Mouse (Mus musculus) right cerebral cortex, adult 18-20 months (tissue): Measurements from ENCODE around the gene Il2rg.

Source experiments
- DNase-seq: peaks from one replicate; pipeline ENCODE4 v3.0.0; 2022; ENCODE audit warnings: mixed read lengths

The Il2rg gene

DNA sequence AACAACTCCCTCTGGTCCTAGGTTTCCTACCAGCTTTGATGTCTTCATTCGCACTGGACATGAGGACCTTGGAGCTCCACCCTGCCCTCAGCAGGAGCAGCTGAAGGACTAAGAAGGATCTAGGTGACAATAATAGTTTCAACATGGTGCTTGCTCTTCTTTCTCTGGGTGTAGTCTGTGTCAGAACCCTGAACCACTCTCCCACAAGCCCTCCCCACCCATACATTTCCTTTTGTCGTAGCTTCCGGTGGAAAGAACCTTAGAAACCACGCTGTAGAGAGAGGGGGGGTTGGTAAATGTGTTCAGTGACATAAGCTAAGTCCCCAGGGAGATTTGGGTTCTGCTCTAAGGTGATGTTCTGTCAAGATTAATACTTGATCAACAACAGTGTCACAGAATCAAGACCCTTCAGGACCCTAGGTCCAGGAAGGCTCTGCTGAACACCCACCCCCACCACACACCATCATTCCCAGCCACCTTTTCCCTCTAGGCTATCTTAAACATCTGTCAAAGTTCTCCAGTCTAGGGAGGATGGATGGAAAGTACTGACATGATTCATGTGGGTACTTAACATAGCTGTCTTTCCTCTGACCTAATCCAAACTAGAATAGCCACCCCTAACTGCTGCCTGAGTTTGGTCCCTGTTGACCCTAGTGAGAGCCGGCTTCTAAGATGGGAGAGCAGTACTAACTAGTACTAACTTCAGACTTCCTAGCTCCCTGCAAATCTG lies at the start of gene Il2rg:
Gene Il2rg (minus strand): TSS at position 231 of the 730 bp plus-strand sequence.
- DNase-seq = no peak

DNA sequence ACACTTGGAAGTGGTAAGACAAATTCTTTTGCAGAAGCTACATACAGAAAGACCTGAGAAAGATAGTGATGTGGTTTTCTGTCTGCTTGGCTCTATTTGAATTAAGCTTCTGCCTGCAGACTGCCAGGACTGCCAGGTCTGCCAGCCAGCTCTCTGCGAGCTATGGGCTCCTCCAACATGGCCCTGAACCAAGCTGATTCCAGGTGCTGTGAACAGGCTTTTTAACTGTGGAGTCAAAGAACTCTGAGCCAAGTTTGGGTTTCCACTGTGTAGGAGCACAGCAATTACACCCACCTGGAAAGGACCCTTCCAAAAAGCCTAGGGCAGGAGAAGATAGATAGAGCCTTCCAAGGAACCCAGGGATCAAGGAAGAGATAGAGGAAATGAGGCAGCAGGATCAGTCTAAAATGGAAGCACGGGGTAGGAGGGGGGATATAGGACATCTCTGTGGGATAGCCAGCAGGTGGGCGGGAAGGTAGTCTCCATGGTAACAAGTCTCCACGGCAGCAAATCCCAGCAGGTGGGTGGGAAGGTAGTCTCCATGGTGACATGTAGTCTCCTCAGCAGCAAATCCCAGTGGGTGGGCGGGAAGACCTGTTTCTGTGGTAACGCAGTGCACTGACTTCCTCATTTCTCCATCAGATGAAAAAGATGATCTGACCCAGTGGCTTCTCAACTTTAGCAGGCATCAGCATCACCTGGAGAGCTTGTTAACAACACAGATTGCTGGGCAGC lies 45.7 kb upstream of the Il2rg start:
- DNase-seq = peak; percentile 90

- DNase-seq = no peak
Observed at GRCm38 (mm10) chrX:101309299-101309698, 41.2 kb upstream of the Il2rg start.

GRCm38 (mm10) chrX:101304646-101305045 lies 36.6 kb upstream of the Il2rg start:
- no peak for DNase-seq

DNA sequence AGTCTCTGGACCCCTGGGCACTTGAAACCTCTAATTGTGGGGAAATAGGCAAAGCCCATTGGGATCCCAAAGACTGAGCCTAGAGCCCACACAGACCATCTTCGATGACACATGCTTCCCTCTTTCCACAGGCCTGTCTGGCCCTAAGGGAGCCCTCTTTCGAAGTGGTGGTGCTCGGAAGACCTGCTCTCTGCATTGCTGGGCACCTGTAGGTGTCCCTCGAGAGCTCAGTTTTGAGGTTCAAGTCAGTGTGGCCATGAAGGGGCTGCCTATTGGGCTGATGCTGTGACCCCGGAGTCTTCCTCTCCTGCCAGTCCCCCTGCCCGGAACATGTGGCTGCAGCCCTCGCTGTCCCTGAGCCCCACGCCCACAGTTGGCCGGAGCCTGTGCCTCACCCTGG lies 33.6 kb upstream of the Il2rg start:
- DNase-seq = no peak

DNA sequence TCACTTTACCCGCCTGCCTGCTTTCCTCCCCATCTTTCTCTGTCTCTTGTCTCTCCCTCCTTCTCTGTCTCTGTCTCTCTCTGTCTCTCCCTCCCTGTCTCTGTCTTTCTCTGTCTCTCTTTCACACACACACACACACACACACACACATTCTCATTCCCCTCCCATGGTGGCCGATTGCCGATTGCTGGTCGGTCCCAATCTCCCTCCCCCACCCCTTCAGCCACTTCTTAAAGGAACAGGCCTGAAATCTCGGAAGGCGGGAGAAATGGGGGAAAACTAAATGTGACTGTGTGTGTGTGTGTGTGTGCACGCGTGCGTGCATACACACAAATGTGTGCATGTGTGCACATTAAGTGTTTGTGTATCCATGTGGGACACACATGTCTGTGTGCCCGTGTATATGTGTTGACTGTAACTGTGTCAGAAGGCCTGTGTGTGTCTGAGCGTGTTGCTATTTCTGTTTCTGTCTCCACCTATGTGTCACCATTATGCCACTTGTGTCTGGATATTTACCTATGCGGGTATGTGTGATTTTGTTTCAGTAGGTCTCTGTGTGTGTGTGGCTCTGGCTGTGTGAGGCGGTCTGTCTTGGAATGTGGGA lies 32.5 kb upstream of the Il2rg start:
- DNase-seq = no peak

GRCm38 (mm10) chrX:101299473-101300426 lies 31.7 kb upstream of the Il2rg start:
- no peak for DNase-seq

GRCm38 (mm10) chrX:101299055-101299454 lies 31.0 kb upstream of the Il2rg start, which contains the start of gene Nlgn3:
Gene Nlgn3, plus strand, starts transcription at chrX:101299168.
- no peak for DNase-seq

DNA sequence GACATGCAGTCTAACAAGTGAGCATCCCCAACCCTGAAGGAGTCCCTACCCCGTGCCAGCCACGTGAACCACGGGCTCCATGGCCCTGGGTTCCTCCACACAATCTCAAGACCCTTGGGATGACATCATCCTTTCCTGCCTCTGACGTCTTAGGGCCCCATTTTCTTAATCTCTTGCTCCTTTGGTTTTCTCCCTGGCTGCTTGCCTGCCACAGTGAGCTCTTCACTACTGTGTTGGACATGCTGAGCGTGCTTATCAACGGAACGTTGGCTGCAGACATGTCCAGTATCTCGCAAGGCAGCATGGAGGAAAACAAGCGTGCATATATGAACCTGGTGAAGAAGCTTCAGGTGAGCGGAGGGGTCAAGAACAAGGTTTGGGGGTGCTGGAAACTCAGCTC lies 22.1 kb upstream of the Il2rg start:
- DNase-seq = no peak

DNA sequence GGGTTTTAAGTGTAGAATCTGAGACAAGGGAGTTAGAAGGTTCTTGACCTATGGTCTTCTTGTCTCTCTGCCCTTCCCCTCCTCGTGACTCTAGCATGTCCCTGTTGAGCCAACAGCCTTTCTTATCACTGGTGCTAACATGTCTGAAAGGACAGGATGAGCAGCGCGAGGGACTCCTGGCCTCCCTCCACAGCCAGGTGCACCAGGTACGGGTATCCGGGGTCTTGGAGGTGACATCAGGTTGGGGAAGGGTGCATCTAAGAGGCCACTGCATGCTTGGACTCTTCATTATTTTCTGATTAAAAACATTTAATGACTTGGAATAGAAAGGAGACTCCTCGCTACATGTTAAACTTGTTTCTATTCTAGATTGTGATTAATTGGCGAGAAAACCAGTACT lies 21.0 kb upstream of the Il2rg start:
- no peak for DNase-seq

DNA sequence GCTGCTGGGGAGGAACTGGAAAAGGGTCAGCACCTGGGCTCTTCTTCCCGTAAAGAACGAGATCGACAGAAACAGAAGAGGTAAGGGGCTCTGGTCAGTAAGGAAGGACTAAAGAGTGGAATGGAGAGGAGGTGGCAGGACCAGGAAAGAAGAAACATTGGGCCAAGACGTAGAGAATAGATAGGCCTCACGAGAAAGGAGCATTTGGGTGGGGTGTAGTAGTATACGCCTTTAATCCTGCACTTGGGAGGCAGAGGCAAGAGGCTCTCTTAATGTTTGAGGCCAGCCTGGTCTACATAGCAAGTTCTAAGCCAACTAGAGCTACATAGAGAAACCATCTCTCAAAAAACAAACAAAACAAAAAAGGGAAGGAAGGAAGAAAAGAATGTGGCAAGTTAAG lies 20.4 kb upstream of the Il2rg start:
- DNase-seq = no peak

DNA sequence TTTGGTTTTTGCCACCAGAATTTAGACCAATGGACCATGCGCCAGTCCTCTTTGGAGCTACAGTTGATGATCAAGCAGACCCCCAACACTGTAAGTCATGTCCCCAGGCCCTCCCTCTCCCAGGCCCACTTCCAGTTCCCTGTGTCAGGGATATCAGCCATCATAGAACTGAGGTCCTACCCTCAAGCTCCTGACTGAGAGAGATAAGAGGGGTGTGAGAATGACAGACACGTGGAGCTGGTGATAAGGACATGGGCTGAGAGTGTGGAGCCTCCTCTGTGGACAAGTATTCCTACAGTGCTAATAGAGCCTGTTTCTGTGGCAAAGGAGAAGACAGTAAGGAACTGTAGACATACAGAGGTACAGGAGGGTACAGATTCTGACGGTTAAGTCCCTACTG lies 19.5 kb upstream of the Il2rg start:
- DNase-seq = no peak

GRCm38 (mm10) chrX:101285953-101286670 lies 18.1 kb upstream of the Il2rg start:
- DNase-seq = no peak

GRCm38 (mm10) chrX:101285534-101285933 lies 17.5 kb upstream of the Il2rg start:
- no peak for DNase-seq

GRCm38 (mm10) chrX:101282813-101283212 lies 14.8 kb upstream of the Il2rg start:
- no peak for DNase-seq

DNA sequence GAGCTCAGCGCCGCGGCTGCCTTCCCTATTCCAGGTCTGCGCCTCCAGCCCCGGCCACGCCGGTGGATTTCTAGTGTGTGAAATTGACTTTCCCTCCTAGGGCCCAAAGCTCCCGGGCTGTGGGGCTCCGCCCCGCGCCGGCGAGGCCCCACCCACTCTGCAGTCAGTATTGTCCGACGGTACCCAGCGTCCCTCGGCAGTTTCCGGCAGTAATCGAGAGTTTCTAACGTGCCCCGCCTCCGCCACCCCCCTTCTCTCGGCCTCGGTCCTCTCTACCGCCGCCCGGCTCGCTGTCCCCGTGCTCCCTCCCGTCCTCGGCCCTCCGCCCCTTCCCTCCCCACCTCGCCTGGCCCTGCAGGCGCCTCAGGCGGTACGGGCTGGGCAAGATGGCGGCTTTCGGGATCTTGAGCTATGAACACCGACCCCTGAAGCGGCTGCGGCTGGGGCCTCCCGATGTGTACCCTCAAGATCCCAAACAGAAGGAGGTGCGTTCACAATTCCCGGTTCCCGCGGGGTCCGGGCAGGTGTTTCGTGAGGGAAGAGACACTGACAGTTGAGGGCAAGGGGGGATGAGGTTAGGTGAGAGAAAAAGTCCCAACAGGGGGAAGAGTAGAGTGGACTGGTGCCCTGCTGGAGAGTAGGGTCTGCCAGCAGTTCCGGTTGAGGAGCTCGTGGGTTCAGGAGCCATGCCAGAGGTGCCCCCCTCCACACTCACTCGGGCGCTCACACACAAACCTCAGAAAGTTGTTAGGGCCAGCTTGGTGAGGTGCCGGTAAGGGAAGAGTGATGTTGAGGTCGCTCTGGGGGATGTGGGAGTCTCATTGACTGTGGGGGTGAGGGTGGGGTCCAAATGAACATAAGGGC lies 6.1 kb upstream of the Il2rg start, which contains the start of gene Med12:
Gene Med12 (plus strand): TSS at position 156 of the 864 bp plus-strand sequence.
- DNase-seq = peak; percentile 84

DNA sequence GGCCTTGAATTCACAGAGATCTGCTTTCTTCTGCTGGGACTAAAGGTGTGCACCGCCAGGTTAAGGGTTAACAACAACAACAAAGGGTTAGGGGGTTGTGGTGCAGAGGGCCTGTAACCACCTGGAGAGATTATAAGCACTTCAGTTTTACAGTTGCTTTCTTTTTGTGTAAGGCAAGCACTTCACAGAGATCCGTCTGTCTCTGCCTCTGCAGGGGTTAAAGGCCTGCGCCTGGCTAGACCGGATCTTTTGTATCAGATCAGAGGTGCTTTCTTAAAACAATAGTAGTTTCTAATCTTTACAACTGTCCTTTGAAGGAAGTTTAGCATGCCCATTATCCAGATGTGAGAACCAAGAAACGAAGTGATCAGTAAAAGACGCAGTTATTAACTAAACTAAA lies 5.4 kb upstream of the Il2rg start:
- no peak for DNase-seq

DNA sequence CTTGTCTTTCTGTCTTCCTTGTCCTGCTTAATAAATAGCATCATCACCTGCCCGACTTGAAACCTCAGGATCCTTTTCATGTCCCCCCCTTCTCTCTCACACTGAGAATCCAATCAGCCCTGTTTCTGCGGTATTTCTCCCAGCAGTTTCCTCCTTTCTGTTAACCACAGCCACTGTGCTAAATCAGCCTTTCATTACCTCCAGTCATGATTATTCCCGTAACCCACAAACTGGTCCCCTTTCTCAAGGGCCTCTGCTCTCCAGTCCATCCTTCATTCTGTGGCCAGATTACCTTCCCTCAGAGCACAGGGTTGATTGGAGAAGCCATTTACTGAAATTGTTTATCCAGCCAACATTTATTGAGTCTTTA lies 685 bp upstream of the Il2rg start, which contains the start of gene Gm20489:
Gene Gm20489 (minus strand): TSS at position 269 of the 370 bp plus-strand sequence.
- no peak for DNase-seq

- DNase-seq = no peak
Observed at GRCm38 (mm10) chrX:101266631-101267030, 1.4 kb downstream of the Il2rg start.

- no peak for DNase-seq
Observed at GRCm38 (mm10) chrX:101263892-101264291, 4.2 kb downstream of the Il2rg start, which contains the start of gene Gm614. Gene Gm614, minus strand, starts transcription at chrX:101263992.
